Mouse (Mus musculus) cerebellum, adult 9-10 months (tissue): ENCODE results near the gene Cmtm3.
A peak's percentile ranks its signal among the peaks of the same experiment; 100 is the strongest.

Experiments used
- DNase-seq: peaks from one replicate; pipeline ENCODE4 v3.0.0; 2022

The Cmtm3 gene

DNA sequence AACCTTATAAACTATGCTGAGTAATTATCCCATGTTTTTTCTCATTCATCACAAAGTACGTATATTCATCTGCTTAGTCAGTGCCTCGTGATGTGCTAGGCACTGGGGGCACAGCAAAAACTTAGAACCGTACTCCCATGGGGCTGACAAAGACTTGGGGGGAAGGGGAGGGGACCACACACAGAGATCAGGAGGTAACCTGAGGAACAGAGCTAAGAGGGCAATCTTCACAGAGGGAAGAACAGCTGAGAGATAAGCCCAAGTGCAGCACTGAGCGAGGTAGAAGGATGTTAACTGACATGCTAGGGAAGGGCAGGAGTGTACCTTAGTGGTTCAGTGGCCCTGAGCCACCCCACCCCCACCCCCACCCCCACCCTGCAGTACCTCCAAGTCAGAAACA is 47.5 kb downstream of the Cmtm3 start:
- no peak for DNase-seq

DNA sequence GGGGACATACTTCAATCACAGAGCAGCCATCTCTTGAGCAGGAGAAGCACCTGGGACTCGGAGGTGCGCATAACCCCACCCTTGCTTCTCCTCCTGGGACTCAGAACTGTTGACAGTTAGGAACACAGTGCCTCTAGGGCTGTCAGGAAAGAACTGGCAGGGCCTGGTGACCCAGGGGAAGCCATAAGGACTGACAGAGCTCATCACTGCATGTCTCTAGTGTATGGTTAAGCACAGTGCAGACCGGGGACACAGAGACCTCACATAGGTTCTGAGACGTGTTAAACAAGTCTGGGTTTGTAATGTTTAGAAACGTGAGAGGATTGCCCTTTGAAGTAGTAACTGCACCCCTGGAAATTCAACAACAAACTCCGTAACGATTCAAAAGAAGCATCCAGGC is 48.3 kb downstream of the Cmtm3 start:
- DNase-seq, result no peak

DNA sequence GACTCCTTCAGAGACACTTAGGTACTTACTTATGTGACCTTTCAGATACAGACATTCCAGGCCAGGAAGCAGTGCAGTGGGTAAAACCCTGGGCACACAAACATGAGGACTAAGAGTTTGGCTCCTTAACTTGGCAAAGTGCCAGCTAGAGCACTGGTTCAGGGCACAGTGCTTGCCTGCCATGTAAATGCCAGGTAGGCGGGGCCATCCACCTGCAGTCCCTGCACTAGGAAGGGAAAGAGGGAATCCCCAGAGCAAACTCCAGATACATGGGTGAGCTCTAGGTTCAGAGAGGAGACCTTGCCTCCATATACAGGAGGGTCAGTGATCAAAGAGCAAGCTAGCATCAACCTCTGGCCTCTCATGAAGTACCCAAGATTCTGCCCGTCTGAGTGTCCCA is 48.8 kb downstream of the Cmtm3 start:
- DNase-seq, result no peak

DNA sequence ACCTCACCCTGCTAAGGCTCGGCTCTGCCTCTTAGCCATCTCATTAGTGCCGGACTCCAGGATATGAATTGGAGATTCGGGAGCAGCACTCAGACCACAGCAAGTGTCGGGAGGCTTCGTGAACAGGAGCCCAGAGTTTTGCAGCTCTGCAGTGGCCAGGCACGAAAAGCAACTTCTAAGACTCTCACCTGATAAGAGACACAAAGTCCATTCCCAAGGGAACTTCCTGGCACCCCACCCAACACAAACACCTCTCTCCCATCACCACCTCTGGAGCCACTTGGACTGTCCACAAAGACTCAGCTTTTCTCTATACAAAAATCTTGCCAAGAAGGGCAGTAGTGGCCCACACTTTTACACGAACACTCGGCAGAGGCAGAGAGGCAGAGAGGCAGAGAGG is 51.0 kb downstream of the Cmtm3 start:
- DNase-seq, result no peak

DNA sequence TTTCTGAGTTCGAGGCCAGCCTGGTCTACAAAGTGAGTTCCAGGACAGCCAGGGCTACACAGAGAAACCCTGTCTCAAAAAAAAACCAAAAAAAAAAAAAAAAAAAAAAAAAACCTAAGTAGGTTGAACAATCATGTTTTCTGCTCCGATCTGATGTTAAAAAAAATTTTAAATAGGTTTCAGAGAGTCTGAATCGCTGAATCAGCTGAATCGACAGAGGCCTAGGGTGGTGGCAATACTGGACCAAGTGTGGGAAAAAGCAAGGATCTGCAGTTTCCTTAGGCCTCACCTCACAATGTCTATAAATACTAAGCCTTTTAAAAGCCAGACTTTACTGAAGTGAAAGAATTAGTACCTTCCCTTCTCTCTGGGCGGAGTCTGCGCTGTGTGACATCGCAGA is 53.9 kb downstream of the Cmtm3 start:
- DNase-seq, result no peak

DNA sequence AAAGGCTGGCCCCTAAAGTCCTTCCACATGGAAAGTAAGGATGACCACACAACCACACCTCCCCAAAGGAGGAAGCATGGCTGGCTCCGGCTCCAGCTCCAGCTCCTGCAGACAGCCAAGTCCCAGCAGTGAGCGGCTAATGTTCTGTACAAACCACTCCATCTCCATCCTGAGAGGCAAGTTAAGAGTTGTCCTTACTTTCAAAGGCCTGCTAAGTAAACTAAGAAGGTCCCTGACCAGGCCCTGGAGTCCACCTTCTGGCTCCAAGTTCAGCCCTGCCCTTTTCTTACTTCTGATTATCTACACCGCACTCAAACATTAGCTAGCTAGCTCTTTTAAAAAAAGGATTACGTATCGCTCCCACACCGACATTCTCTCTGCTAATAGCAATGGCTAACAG is 54.6 kb downstream of the Cmtm3 start:
- DNase-seq, result no peak

DNA sequence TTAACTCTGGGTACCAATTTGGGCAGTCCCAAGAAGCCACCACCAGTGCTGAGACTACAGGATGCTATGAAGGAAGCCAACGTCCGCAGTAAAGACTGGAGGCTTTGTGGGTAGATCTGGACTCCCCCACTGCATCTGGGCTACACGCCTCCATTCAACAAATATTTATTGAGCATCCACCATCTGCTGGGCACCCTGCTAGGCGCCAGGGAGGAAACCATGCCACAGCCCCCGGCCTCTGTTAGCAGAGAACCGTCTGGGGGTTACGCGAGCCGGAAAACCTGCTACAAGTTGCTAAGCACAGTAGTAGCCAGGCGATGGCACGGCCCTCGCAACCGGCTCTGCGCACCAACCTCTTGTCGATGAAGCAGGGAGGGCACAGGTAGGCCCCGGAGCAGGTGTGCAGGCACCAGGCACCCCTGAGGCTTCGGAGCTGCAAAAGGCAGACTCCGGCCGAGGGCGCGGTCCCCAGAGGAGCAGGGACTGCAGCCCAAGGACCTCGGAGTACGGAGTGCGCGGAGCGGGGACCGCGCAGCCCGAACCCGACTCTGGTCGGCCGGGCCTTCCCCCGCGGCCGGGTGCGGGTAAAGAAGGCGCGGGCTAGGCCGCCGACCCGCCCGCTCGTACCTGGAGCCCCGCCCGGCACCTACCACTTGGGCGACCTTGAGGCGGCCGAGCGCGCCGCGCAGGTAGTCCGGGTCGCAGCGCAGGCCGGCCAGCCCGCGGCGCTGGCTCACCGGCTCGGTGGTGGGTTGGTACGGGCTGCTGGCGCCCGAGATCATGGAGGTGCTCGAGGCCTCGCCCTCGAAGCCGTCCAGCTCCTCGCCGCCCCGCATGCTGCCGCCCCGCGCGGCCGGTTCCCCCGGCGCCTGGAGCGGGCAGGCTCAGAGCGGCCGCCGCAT is 55.8 kb downstream of the Cmtm3 start:
- DNase-seq, result peak; percentile 65

DNA sequence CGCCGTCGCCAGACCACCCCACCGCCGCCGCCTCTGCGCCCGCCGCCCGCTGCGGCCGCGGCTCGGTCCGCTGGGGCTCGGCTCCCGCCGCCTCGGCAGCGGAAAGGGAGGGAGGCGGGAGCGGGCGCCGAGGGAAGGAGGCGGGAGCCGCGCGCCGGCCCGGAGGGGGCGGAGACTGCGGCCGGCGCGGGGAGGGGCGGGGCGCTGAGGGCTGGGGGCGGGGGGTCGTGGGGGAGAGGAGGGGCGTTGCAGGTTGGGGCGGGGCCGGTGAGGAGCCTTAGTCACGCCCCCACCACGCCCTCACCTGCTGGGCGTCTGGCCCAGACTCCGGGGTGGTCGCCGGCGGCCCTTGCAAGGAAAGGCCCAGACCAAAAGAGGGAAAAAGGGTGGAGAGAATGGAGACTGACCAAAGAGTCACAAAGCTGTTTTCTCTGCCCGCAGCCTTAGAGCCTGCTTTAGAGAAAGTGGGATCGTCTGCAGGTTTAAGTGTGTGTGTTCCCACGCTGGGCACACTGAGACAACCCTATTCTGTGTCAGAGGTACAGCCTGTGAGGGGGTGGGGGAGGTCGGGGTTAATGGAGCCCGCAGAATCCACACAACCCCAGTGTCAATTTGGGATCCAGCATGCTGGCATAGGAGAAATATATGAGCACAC is 56.6 kb downstream of the Cmtm3 start, which contains the start of gene Cmtm4:
TSS of gene Cmtm4 (minus strand) at position 105 of the 655 bp plus-strand sequence.
- peak; percentile 59 for DNase-seq
